Mouse (Mus musculus): ENCODE results near the gene Gstz1. TPM values are rescaled to one million over a fixed set of nuclear protein-coding genes. Genes with fewer than 3 reads are reported as not detected.

Gstz1 gene
- total RNA-seq, 2 experiments from 2014 or later, result 38.3 to 43.6 TPM

Other genes starting within 250 kb of the Gstz1 start
- gene Cipc, start 200.1 kb upstream of the Gstz1 start, total RNA-seq (2014; fragmentation: Nextera tagmentation), result 29.2 and 35.6 TPM in 2 replicates
- gene Cipc, start 200.1 kb upstream of the Gstz1 start, total RNA-seq (2017), result 22.0 and 23.0 TPM in 2 replicates
- not detected in 2 replicates for gene Zdhhc22, start 156.7 kb upstream of the Gstz1 start, total RNA-seq (2014; fragmentation: Nextera tagmentation)
- gene Zdhhc22, start 156.7 kb upstream of the Gstz1 start, total RNA-seq (2017), result not detected in 2 replicates
- gene Tmem63c, start 125.8 kb upstream of the Gstz1 start, total RNA-seq (2014; fragmentation: Nextera tagmentation), result not detected in 2 replicates
- not detected in 2 replicates for gene Tmem63c, start 125.8 kb upstream of the Gstz1 start, total RNA-seq (2017)
- not detected in 2 replicates for gene Ngb, start 44.6 kb upstream of the Gstz1 start, total RNA-seq (2014; fragmentation: Nextera tagmentation)
- gene Ngb, start 44.6 kb upstream of the Gstz1 start, total RNA-seq (2017), result not detected in 2 replicates
- gene Pomt2, start 803 bp downstream of the Gstz1 start, total RNA-seq (2014; fragmentation: Nextera tagmentation), result 6.6 and 10.4 TPM in 2 replicates
- gene Pomt2, start 803 bp downstream of the Gstz1 start, total RNA-seq (2017), result 5.1 and 7.7 TPM in 2 replicates
- not detected in 2 replicates for gene Samd15, start 52.6 kb downstream of the Gstz1 start, total RNA-seq (2014; fragmentation: Nextera tagmentation)
- 3.8 TPM in 1 of 2 replicates, not detected in the other for gene Samd15, start 52.6 kb downstream of the Gstz1 start, total RNA-seq (2017)
- 6.1 and 7.7 TPM in 2 replicates for gene Tmed8, start 53.3 kb downstream of the Gstz1 start, total RNA-seq (2014; fragmentation: Nextera tagmentation)
- gene Tmed8, start 53.3 kb downstream of the Gstz1 start, total RNA-seq (2017), result 6.2 and 6.7 TPM in 2 replicates
- not detected in 2 replicates for gene Noxred1, start 91.6 kb downstream of the Gstz1 start, total RNA-seq (2014; fragmentation: Nextera tagmentation)
- gene Noxred1, start 91.6 kb downstream of the Gstz1 start, total RNA-seq (2017), result not detected in 2 replicates
- 20.5 and 25.5 TPM in 2 replicates for gene Vipas39, start 119.1 kb downstream of the Gstz1 start, total RNA-seq (2014; fragmentation: Nextera tagmentation)
- 15.8 and 26.0 TPM in 2 replicates for gene Vipas39, start 119.1 kb downstream of the Gstz1 start, total RNA-seq (2017)
- 127 and 212 TPM in 2 replicates for gene Ahsa1, start 119.3 kb downstream of the Gstz1 start, total RNA-seq (2014; fragmentation: Nextera tagmentation)
- gene Ahsa1, start 119.3 kb downstream of the Gstz1 start, total RNA-seq (2017), result 295 and 365 TPM in 2 replicates
- not detected in 2 replicates for gene Ism2, start 152.5 kb downstream of the Gstz1 start, total RNA-seq (2014; fragmentation: Nextera tagmentation)
- not detected in 2 replicates for gene Ism2, start 152.5 kb downstream of the Gstz1 start, total RNA-seq (2017)
- 16.1 and 33.3 TPM in 2 replicates for gene Sptlc2, start 241.2 kb downstream of the Gstz1 start, total RNA-seq (2014; fragmentation: Nextera tagmentation)
- gene Sptlc2, start 241.2 kb downstream of the Gstz1 start, total RNA-seq (2017), result 46.3 and 61.6 TPM in 2 replicates